8 mouse cellular contexts compared by ENCODE assay signal in the genomic region with DNA sequence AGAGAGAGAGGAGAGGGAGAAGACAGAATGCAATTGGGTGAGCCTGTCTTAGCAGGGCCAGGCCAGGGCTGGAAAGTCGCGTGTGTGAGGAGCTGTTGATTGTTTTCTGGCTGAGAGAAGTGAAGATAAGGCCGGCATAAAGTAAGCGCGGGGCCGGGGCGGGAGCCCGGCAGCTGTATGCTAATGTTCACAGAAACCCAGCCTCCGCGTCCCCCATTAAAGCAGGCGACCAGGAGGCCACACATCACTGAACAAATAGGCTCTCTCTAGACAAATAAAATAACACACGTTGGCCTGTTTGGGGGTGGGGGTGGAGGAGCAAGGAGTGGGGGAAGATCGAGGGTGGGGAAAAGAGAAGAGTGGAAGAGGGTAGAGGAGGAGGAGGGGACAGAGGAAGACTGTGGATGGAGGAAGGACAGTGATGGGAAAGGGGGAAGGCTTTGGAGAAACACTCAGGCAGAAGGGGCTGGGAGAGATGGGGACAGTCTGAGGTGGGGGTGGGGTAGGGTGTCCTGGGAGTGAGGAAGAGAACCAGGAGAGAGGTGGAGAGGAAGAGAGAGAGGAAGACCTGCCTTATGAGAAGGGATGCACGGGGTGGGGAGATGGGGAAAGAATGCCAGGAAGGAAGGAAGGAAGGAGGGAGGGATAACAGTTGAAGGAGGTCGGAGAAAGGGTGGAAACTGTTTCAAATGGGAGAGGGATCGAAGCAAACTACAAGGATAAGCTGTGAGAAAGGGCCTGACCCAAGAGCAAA. TPM values are rescaled to one million over a fixed set of nuclear protein-coding genes. Genes with fewer than 3 reads are reported as not detected.
DNase-seq lines count a peak whose midpoint lies in the region; ATAC-seq and TF ChIP-seq lines count a peak whose summit lies in the region.

No protein-coding gene starts in this region.

- H3K9me3 ChIP-seq in lung, embryonic 14.5 days (ENCODE audit: low read depth, low read length) = no peaks in the 10 kb centered on the region
- H3K9me3 ChIP-seq in embryonic facial prominence, embryonic 11.5 days (replicated peaks; ENCODE audit: control insufficient read depth, low read length) = no peaks in the 10 kb centered on the region
- no peaks in the 10 kb centered on the region for H3K9me3 ChIP-seq in hindbrain, embryonic 13.5 days
- H3K9me3 ChIP-seq in neural tube, embryonic 14.5 days (ENCODE audit: control insufficient read depth, low read length) = no peaks in the 10 kb centered on the region

- 3% methylated on average over 16 of the region's 16 CpGs for WGBS in lung, embryonic 14.5 days
- WGBS in embryonic facial prominence, embryonic 11.5 days = under 1% methylated on average over 16 of the region's 16 CpGs
- 2% methylated on average over 16 of the region's 16 CpGs for WGBS in hindbrain, embryonic 13.5 days
- WGBS in neural tube, embryonic 14.5 days = under 1% methylated on average over 16 of the region's 16 CpGs

- ATAC-seq in lung, embryonic 14.5 days (ENCODE audit: insufficient read depth) = peak; percentile 72
- ATAC-seq in embryonic facial prominence, embryonic 11.5 days (replicated peaks; ENCODE audit: insufficient number of reproducible peaks, low FRiP score, low TSS enrichment, low read depth) = peak; percentile 20; the same call in 1 of the 2 replicates
- ATAC-seq in hindbrain, embryonic 13.5 days (ENCODE audit: low FRiP score) = peak; percentile 7; the same call in 1 of the 2 replicates
- ATAC-seq in neural tube, embryonic 14.5 days (ENCODE audit: low read depth) = no peak

- H3K9ac ChIP-seq in lung, embryonic 14.5 days = no peak overlapping the region
- H3K9ac ChIP-seq in embryonic facial prominence, embryonic 11.5 days (replicated peaks; ENCODE audit: low read length) = peak overlapping the region; percentile 32
- H3K9ac ChIP-seq in hindbrain, embryonic 13.5 days = peak overlapping the region; percentile 63; the same call in 1 of the 2 replicates
- no peak overlapping the region for H3K9ac ChIP-seq in neural tube, embryonic 14.5 days (replicated peaks; ENCODE audit: low read depth, low read length)

- 0 out of 2 replicates have a peak, but pooled peaks cover 4% of the 10 kb centered on the region for H3K4me1 ChIP-seq in lung, embryonic 14.5 days (ENCODE audit: insufficient read depth)
- peaks cover 10% of the 10 kb centered on the region for H3K4me1 ChIP-seq in embryonic facial prominence, embryonic 11.5 days (ENCODE audit: control insufficient read depth, insufficient read depth, low read length)
- peaks cover 60% of the 10 kb centered on the region for H3K4me1 ChIP-seq in hindbrain, embryonic 13.5 days (replicated peaks)
- H3K4me1 ChIP-seq in neural tube, embryonic 14.5 days (ENCODE audit: control insufficient read depth, insufficient read depth, low read length) = 0 out of 2 replicates have a peak, but pooled peaks cover 15% of the 10 kb centered on the region

- H3K36me3 ChIP-seq in lung, embryonic 14.5 days (ENCODE audit: insufficient read depth) = no peaks in the 10 kb centered on the region
- H3K36me3 ChIP-seq in embryonic facial prominence, embryonic 11.5 days (replicated peaks; ENCODE audit: control insufficient read depth, insufficient read depth, low read depth, low read length) = no peaks in the 10 kb centered on the region
- H3K36me3 ChIP-seq in hindbrain, embryonic 13.5 days = no peaks in the 10 kb centered on the region
- no peaks in the 10 kb centered on the region for H3K36me3 ChIP-seq in neural tube, embryonic 14.5 days (ENCODE audit: control insufficient read depth, insufficient read depth, low read length)

- no peak for TF ChIP-seq CTCF in lung, embryonic 14.5 days (IDR thresholded peaks at IDR 0.05; ENCODE audit: low read depth)

- H3K27ac ChIP-seq in lung, embryonic 14.5 days (ENCODE audit: low read depth) = no peak overlapping the region
- peak overlapping the region; percentile 28; the same call in 1 of the 2 replicates for H3K27ac ChIP-seq in embryonic facial prominence, embryonic 11.5 days (replicated peaks; ENCODE audit: low read depth, low read length)
- peak overlapping the region; percentile 79 for H3K27ac ChIP-seq in hindbrain, embryonic 13.5 days
- H3K27ac ChIP-seq in neural tube, embryonic 14.5 days (ENCODE audit: low read depth, low read length) = no peak overlapping the region

- no peak overlapping the region for H3K4me3 ChIP-seq in lung, embryonic 14.5 days (ENCODE audit: low read depth, low read length)
- 0 out of 2 replicates have a peak overlapping the region, but pooled peaks have one; percentile 3 for H3K4me3 ChIP-seq in embryonic facial prominence, embryonic 11.5 days (ENCODE audit: low read depth, low read length)
- 0 out of 2 replicates have a peak overlapping the region, but pooled peaks have one; percentile 30 for H3K4me3 ChIP-seq in hindbrain, embryonic 13.5 days
- H3K4me3 ChIP-seq in neural tube, embryonic 14.5 days (ENCODE audit: low read depth, low read length) = no peak overlapping the region

- peak; percentile 77 for DNase-seq in lung, embryonic 14.5 days
- DNase-seq in lung, postnatal 36 days = no peak
- DNase-seq in embryonic facial prominence, embryonic 11.5 days (ENCODE audit: low spot score) = peak; percentile 54
- DNase-seq in thymus, adult 18-20 months = no peak
- DNase-seq in adrenal gland, adult 8-10 months = no peak
- DNase-seq in gastrocnemius, postnatal 4 days (ENCODE audit: low spot score in 2 of 2) = no peak

- peaks cover 69% of the 10 kb centered on the region for H3K27me3 ChIP-seq in lung, embryonic 14.5 days (ENCODE audit: insufficient read depth, low read length)
- H3K27me3 ChIP-seq in embryonic facial prominence, embryonic 11.5 days (ENCODE audit: control insufficient read depth, insufficient read depth, low read length) = peaks cover 49% of the 10 kb centered on the region
- H3K27me3 ChIP-seq in hindbrain, embryonic 13.5 days = peaks cover 46% of the 10 kb centered on the region
- peaks cover 10% of the 10 kb centered on the region; the same call in 1 of the 2 replicates for H3K27me3 ChIP-seq in neural tube, embryonic 14.5 days (ENCODE audit: control insufficient read depth, insufficient read depth, low read length)

- H3K4me2 ChIP-seq in lung, embryonic 14.5 days = peak overlapping the region; percentile 53
- no peak overlapping the region; the same call in 1 of the 2 replicates for H3K4me2 ChIP-seq in embryonic facial prominence, embryonic 11.5 days (ENCODE audit: low read depth, low read length)
- peak overlapping the region; percentile 54 for H3K4me2 ChIP-seq in hindbrain, embryonic 13.5 days
- peak overlapping the region; percentile 49; the same call in 1 of the 2 replicates for H3K4me2 ChIP-seq in neural tube, embryonic 14.5 days (ENCODE audit: low read depth, low read length)

RNA-seq across cellular contexts. Expression of gene Insm1, which starts 4.3 kb away (rescaled TPM):
- 0.11 and 0.13 TPM in 2 replicates for polyA plus RNA-seq in lung, embryonic 14.5 days (2014; fragmentation: Nextera tagmentation; extraction: Ambion mirVana)
- polyA plus RNA-seq in embryonic facial prominence, embryonic 11.5 days (2014; fragmentation: Nextera tagmentation; extraction: Ambion mirVana) = 3.2 and 3.7 TPM in 2 replicates
- 4.0 and 4.8 TPM in 2 replicates for polyA plus RNA-seq in hindbrain, embryonic 13.5 days (2015; fragmentation: Nextera tagmentation; extraction: Ambion mirVana)
- 1.4 and 1.8 TPM in 2 replicates for polyA plus RNA-seq in neural tube, embryonic 14.5 days (2014; fragmentation: Nextera tagmentation; extraction: Ambion mirVana)
- 10 to 100 TPM in 2 of 4 experiments, 1 to 10 TPM in 2; 7.0 to 18.3 (median 10.6) TPM for total RNA-seq in adrenal gland, adult 8-10 months (2022)
- total RNA-seq in gastrocnemius, postnatal 4 days (2021) = under 1 TPM in 1 of 2 experiments, not detected in 1; 0.12 TPM

Comparison
In these comparisons a context has a peak if more than half of its experiments do, and no peak if none do; other contexts are left out.
1. DNase-seq: peak in lung, embryonic 14.5 days (single experiment) and embryonic facial prominence, embryonic 11.5 days (single experiment); none in lung, postnatal 36 days (single experiment), thymus, adult 18-20 months (0 of 2), adrenal gland, adult 8-10 months (single experiment) and gastrocnemius, postnatal 4 days (0 of 2).
2. H3K27ac ChIP-seq: peak in embryonic facial prominence, embryonic 11.5 days (single experiment) and hindbrain, embryonic 13.5 days (single experiment); none in lung, embryonic 14.5 days (single experiment) and neural tube, embryonic 14.5 days (single experiment).
3. H3K4me3 ChIP-seq: peak in embryonic facial prominence, embryonic 11.5 days (single experiment) and hindbrain, embryonic 13.5 days (single experiment); none in lung, embryonic 14.5 days (single experiment) and neural tube, embryonic 14.5 days (single experiment).
4. H3K9ac ChIP-seq: peak in embryonic facial prominence, embryonic 11.5 days (single experiment) and hindbrain, embryonic 13.5 days (single experiment); none in lung, embryonic 14.5 days (single experiment) and neural tube, embryonic 14.5 days (single experiment).